Mouse (Mus musculus): Measurements from ENCODE around the gene Mpnd. TPM values are rescaled to one million over a fixed set of nuclear protein-coding genes. Genes with fewer than 3 reads are reported as not detected.

The Mpnd gene
- polyA plus RNA-seq, 1 experiment from 2014 or later = 41.4 TPM

GRCm38 (mm10) chr17:56032127-56032733 is 26.7 kb downstream of the Mpnd start:
- peak; percentile 75 for ATAC-seq
- Histone ChIP-seq H3K27ac (ENCODE audit: low read depth, low read length) (peak overlapping the region; percentile 87), H3K4me3 (ENCODE audit: low read depth, low read length) (no peak overlapping the region)

GRCm38 (mm10) chr17:56032831-56033230 is 27.3 kb downstream of the Mpnd start:
- Histone ChIP-seq H3K4me3 (ENCODE audit: low read depth, low read length) (no peak overlapping the region), H3K27ac (ENCODE audit: low read depth, low read length) (peak overlapping the region; percentile 87), H3K4me1 (replicated peaks; ENCODE audit: control insufficient read depth, insufficient read depth, low read length) (peaks cover 10% of the 10 kb centered on the region), H3K9me3 (ENCODE audit: control insufficient read depth) (no peaks in the 10 kb centered on the region), H3K27me3 (replicated peaks; ENCODE audit: control insufficient read depth, insufficient read depth, low read length) (no peaks in the 10 kb centered on the region), H3K4me2 (replicated peaks; ENCODE audit: low read depth) (peak overlapping the region; percentile 35; the same call in 1 of the 2 replicates), H3K9ac (ENCODE audit: low read depth, low read length) (no peak overlapping the region), H3K36me3 (ENCODE audit: control insufficient read depth, insufficient read depth) (peaks cover 15% of the 10 kb centered on the region; the same call in 1 of the 2 replicates)
- no peak for TF ChIP-seq CTCF (IDR thresholded peaks at IDR 0.05; ENCODE audit: low read depth)
- WGBS = 62% methylated on average over 7 of the region's 7 CpGs
- ATAC-seq = no peak

More at GRCm38 (mm10) chr17:56032127-56032733, 26.7 kb downstream of the Mpnd start:
- TF ChIP-seq CTCF (IDR thresholded peaks at IDR 0.05; ENCODE audit: low read depth) = no peak
- H3K9me3 ChIP-seq (ENCODE audit: control insufficient read depth) = no peaks in the 10 kb centered on the region
- H3K4me2 ChIP-seq (replicated peaks; ENCODE audit: low read depth) = peak overlapping the region; percentile 35
- peaks cover 15% of the 10 kb centered on the region; the same call in 1 of the 2 replicates for H3K36me3 ChIP-seq (ENCODE audit: control insufficient read depth, insufficient read depth)
- H3K9ac ChIP-seq (ENCODE audit: low read depth, low read length) = no peak overlapping the region
- peaks cover 8% of the 10 kb centered on the region for H3K4me1 ChIP-seq (replicated peaks; ENCODE audit: control insufficient read depth, insufficient read depth, low read length)
- no peaks in the 10 kb centered on the region for H3K27me3 ChIP-seq (replicated peaks; ENCODE audit: control insufficient read depth, insufficient read depth, low read length)
- 56% methylated on average over 6 of the region's 6 CpGs for WGBS

- H3K4me3 ChIP-seq (ENCODE audit: low read depth, low read length) = no peak overlapping the region
- ATAC-seq = no peak
- peak overlapping the region; percentile 70 for H3K4me2 ChIP-seq (replicated peaks; ENCODE audit: low read depth)
- H3K27me3 ChIP-seq (replicated peaks; ENCODE audit: control insufficient read depth, insufficient read depth, low read length) = no peaks in the 10 kb centered on the region
- H3K9me3 ChIP-seq (ENCODE audit: control insufficient read depth) = no peaks in the 10 kb centered on the region
- H3K27ac ChIP-seq (ENCODE audit: low read depth, low read length) = peak overlapping the region; percentile 87; the same call in 1 of the 2 replicates
- H3K9ac ChIP-seq (ENCODE audit: low read depth, low read length) = no peak overlapping the region
- no peak for TF ChIP-seq CTCF (IDR thresholded peaks at IDR 0.05; ENCODE audit: low read depth)
- H3K36me3 ChIP-seq (ENCODE audit: control insufficient read depth, insufficient read depth) = peaks cover 9% of the 10 kb centered on the region; the same call in 1 of the 2 replicates
- 74% methylated on average over 7 of the region's 7 CpGs for WGBS
- peaks cover 10% of the 10 kb centered on the region for H3K4me1 ChIP-seq (replicated peaks; ENCODE audit: control insufficient read depth, insufficient read depth, low read length)
These were observed 28.7 kb downstream of the Mpnd start for GRCm38 (mm10) chr17:56034040-56034725.

GRCm38 (mm10) chr17:56034726-56035100 is 29.2 kb downstream of the Mpnd start:
- Histone ChIP-seq H3K36me3 (ENCODE audit: control insufficient read depth, insufficient read depth) (peaks cover 9% of the 10 kb centered on the region; the same call in 1 of the 2 replicates), H3K27ac (ENCODE audit: low read depth, low read length) (peak overlapping the region; percentile 87), H3K4me1 (replicated peaks; ENCODE audit: control insufficient read depth, insufficient read depth, low read length) (peaks cover 10% of the 10 kb centered on the region), H3K27me3 (replicated peaks; ENCODE audit: control insufficient read depth, insufficient read depth, low read length) (no peaks in the 10 kb centered on the region), H3K9ac (ENCODE audit: low read depth, low read length) (0 out of 2 replicates have a peak overlapping the region, but pooled peaks have one; percentile 23), H3K4me2 (replicated peaks; ENCODE audit: low read depth) (peak overlapping the region; percentile 70), H3K4me3 (ENCODE audit: low read depth, low read length) (no peak overlapping the region), H3K9me3 (ENCODE audit: control insufficient read depth) (no peaks in the 10 kb centered on the region)
- ATAC-seq = no peak
- TF ChIP-seq CTCF (IDR thresholded peaks at IDR 0.05; ENCODE audit: low read depth) = no peak
- WGBS = 84% methylated on average over 6 of the region's 6 CpGs

GRCm38 (mm10) chr17:56035216-56035615 is 29.7 kb downstream of the Mpnd start:
- Histone ChIP-seq H3K27ac (ENCODE audit: low read depth, low read length) (no peak overlapping the region), H3K9me3 (ENCODE audit: control insufficient read depth) (no peaks in the 10 kb centered on the region), H3K4me2 (replicated peaks; ENCODE audit: low read depth) (peak overlapping the region; percentile 70), H3K9ac (ENCODE audit: low read depth, low read length) (peak overlapping the region; percentile 90; the same call in 1 of the 2 replicates), H3K36me3 (ENCODE audit: control insufficient read depth, insufficient read depth) (peaks cover 8% of the 10 kb centered on the region; the same call in 1 of the 2 replicates), H3K4me1 (replicated peaks; ENCODE audit: control insufficient read depth, insufficient read depth, low read length) (peaks cover 10% of the 10 kb centered on the region), H3K27me3 (replicated peaks; ENCODE audit: control insufficient read depth, insufficient read depth, low read length) (no peaks in the 10 kb centered on the region), H3K4me3 (ENCODE audit: low read depth, low read length) (peak overlapping the region; percentile 80)
- WGBS = 58% methylated on average over 4 of the region's 4 CpGs
- no peak for ATAC-seq
- TF ChIP-seq CTCF (IDR thresholded peaks at IDR 0.05; ENCODE audit: low read depth) = no peak

GRCm38 (mm10) chr17:56036176-56036900 is 30.8 kb downstream of the Mpnd start, which contains the start of gene Sh3gl1:
TSS of gene Sh3gl1 (minus strand) at chr17:56036635.
- peak; percentile 100 for TF ChIP-seq CTCF (IDR thresholded peaks at IDR 0.05; ENCODE audit: low read depth)
- WGBS = under 1% methylated on average over 74 of the region's 74 CpGs

More at GRCm38 (mm10) chr17:56036176-56036900, 30.8 kb downstream of the Mpnd start, which contains the start of gene Sh3gl1:
- H3K9me3 ChIP-seq (ENCODE audit: control insufficient read depth) = no peaks in the 10 kb centered on the region
- H3K36me3 ChIP-seq (ENCODE audit: control insufficient read depth, insufficient read depth) = peaks cover 5% of the 10 kb centered on the region; the same call in 1 of the 2 replicates
- ATAC-seq = peak; percentile 86
- peak within 1 kb of the TSS; percentile 70 for H3K4me2 ChIP-seq (replicated peaks; ENCODE audit: low read depth)
- H3K27me3 ChIP-seq (replicated peaks; ENCODE audit: control insufficient read depth, insufficient read depth, low read length) = no peaks in the 10 kb centered on the region
- peak within 1 kb of the TSS; percentile 90 for H3K27ac ChIP-seq (ENCODE audit: low read depth, low read length)
- H3K4me1 ChIP-seq (replicated peaks; ENCODE audit: control insufficient read depth, insufficient read depth, low read length) = peaks cover 16% of the 10 kb centered on the region
- H3K9ac ChIP-seq (ENCODE audit: low read depth, low read length) = peak within 1 kb of the TSS; percentile 90
- H3K4me3 ChIP-seq (ENCODE audit: low read depth, low read length) = peak within 1 kb of the TSS; percentile 80

Measured in intestine, postnatal 0 days (tissue).